ENCODE assay signal across 10 mouse cellular contexts in the genomic region with DNA sequence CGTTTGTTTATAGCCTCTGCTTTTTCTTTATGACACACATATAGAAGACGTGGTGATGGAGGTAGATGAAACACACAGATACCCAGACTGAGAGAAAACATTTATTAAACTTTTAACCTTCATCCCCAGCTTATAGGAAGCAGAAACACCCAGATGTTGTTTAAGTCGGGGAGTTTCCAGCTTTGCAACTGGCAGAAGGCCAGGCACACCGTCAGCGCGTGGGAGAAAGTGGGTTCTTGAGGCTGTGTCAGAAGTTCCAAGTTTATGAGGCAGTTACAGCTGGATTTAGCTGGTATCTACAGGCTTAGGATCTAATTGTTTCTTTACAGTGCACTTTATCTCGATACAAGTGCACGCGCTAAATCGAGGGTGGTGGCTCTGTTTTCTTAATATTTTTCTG.
A peak's percentile ranks its signal among the peaks of the same experiment; 100 is the strongest.
DNase-seq lines count a peak whose midpoint lies in the region; ATAC-seq lines count a peak whose summit lies in the region.
"Had no signal": no experiment of that assay in that cellular context is flagged by ENCODE, and none has a peak within 500 bp of the region (broad histone marks: within the 10 kb centered on the region; RNA-seq: fewer than 3 reads in every experiment).

No protein-coding gene starts in this region.

- no peaks in the 10 kb centered on the region for H3K27me3 ChIP-seq in heart, embryonic 11.5 days (ENCODE audit: control insufficient read depth, insufficient read depth, low read length)
- no peaks in the 10 kb centered on the region for H3K27me3 ChIP-seq in forebrain, embryonic 14.5 days (replicated peaks; ENCODE audit: control insufficient read depth, insufficient read depth, low read length)

- H3K4me2 ChIP-seq in heart, embryonic 11.5 days: no peak overlapping the region
- no peak overlapping the region for H3K4me2 ChIP-seq in forebrain, embryonic 14.5 days (ENCODE audit: low read length)

- H3K36me3 ChIP-seq in heart, embryonic 11.5 days (ENCODE audit: control insufficient read depth, insufficient read depth, low read length): no peaks in the 10 kb centered on the region
- H3K36me3 ChIP-seq in forebrain, embryonic 14.5 days (ENCODE audit: control insufficient read depth, insufficient read depth, low read length): no peaks in the 10 kb centered on the region
- H3K36me3 ChIP-seq: G1E had no signal

- no peaks in the 10 kb centered on the region for H3K9me3 ChIP-seq in heart, embryonic 11.5 days (replicated peaks; ENCODE audit: control insufficient read depth, low read length)
- H3K9me3 ChIP-seq in forebrain, embryonic 14.5 days (replicated peaks; ENCODE audit: control insufficient read depth, low read length): no peaks in the 10 kb centered on the region

- H3K4me1 ChIP-seq in heart, embryonic 11.5 days (ENCODE audit: control insufficient read depth, insufficient read depth, low read length): no peaks in the 10 kb centered on the region; the same call in 1 of the 2 replicates
- no peaks in the 10 kb centered on the region for H3K4me1 ChIP-seq in forebrain, embryonic 14.5 days (ENCODE audit: control insufficient read depth, insufficient read depth, low read length)

- intact Hi-C loops in heart, postnatal 36 days (cut with DNase I): no loop called here

- H3K4me3 ChIP-seq in heart, embryonic 11.5 days (ENCODE audit: low read depth, low read length): no peak overlapping the region
- H3K4me3 ChIP-seq in forebrain, embryonic 14.5 days (ENCODE audit: low read depth, low read length): no peak overlapping the region

- no peak overlapping the region for H3K27ac ChIP-seq in heart, embryonic 11.5 days (ENCODE audit: low read depth, low read length)
- no peak overlapping the region for H3K27ac ChIP-seq in forebrain, embryonic 14.5 days (ENCODE audit: low read depth, low read length)
- H3K27ac ChIP-seq: liver, embryonic 14.5 days had no signal

- H3K9ac ChIP-seq in heart, embryonic 11.5 days (ENCODE audit: low read depth, low read length): no peak overlapping the region
- no peak overlapping the region for H3K9ac ChIP-seq in forebrain, embryonic 14.5 days (ENCODE audit: low read length)
- H3K9ac ChIP-seq: liver, embryonic 14.5 days had no signal

- WGBS in heart, embryonic 11.5 days (ENCODE audit: insufficient replicate concordance): 67% methylated on average over 10 of the region's 10 CpGs
- 89% methylated on average over 10 of the region's 10 CpGs for whole genome bisulfite sequencing in forebrain, embryonic 14.5 days

- no peak for ATAC-seq in heart, embryonic 11.5 days (replicated peaks; ENCODE audit: insufficient number of reproducible peaks, low FRiP score, low TSS enrichment)
- ATAC-seq in forebrain, embryonic 14.5 days: no peak

- DNase-seq in heart, adult 8-10 months (ENCODE audit: low spot score): peak; percentile 34
- peak; percentile 27 to 42 for DNase-seq in CD8-positive naive resting alpha-beta T cell, adult 2 months (ENCODE audit: low read depth in 2 of 2, low spot score in 2 of 2)
- DNase-seq in heart, postnatal 36 days: peak; percentile 45 to 57
- DNase-seq in lung, postnatal 25 days (ENCODE audit: low spot score): peak; percentile 31
- DNase-seq in forebrain, embryonic 14.5 days (ENCODE audit: low spot score): no peak
- DNase-seq in layer of hippocampus, postnatal 10 days (ENCODE audit: low spot score in 2 of 2): no peak
- no peak for DNase-seq in embryo, embryonic 11 days

Comparison
In these comparisons a context has a peak if more than half of its experiments do, and no peak if none do; other contexts are left out.
1. DNase-seq: peak in heart, adult 8-10 months (single experiment), CD8-positive naive resting alpha-beta T cell, adult 2 months (2 of 2), heart, postnatal 36 days (2 of 2) and lung, postnatal 25 days (single experiment); none in forebrain, embryonic 14.5 days (single experiment), layer of hippocampus, postnatal 10 days (0 of 2) and embryo, embryonic 11 days (single experiment).